Mouse (Mus musculus) C2C12 (cell line): ENCODE measurements around the gene Lats2. TPM values are rescaled to one million over a fixed set of nuclear protein-coding genes. Genes with fewer than 3 reads are reported as not detected.

Experiments used
- H3K27me3 ChIP-seq: one replicate; pipeline ENCODE4 v1.6.1; 2011; ENCODE audit not compliant: control insufficient read depth, insufficient read depth, insufficient read length
- H3K36me3 ChIP-seq: one replicate; pipeline ENCODE4 v1.6.1; 2011; ENCODE audit not compliant: control insufficient read depth, insufficient read depth
- H3K4me3 ChIP-seq: one replicate; pipeline ENCODE4 v1.5.1; 2011; ENCODE audit warnings: mild to moderate bottlenecking, control low read depth; ENCODE audit not compliant: poor library complexity, insufficient read depth, severe bottlenecking
- H3K79me2 ChIP-seq: one replicate; pipeline ENCODE4 v1.6.1; 2011; ENCODE audit not compliant: control insufficient read depth, insufficient read depth
- H3K79me3 ChIP-seq: one replicate; pipeline ENCODE4 v1.6.1; 2011; ENCODE audit warnings: low read depth, control low read depth
- H3ac ChIP-seq: one replicate; pipeline ENCODE3; 2011; ENCODE audit warnings: low read depth; ENCODE audit not compliant: control insufficient read depth, insufficient read length
- CEBPB ChIP-seq: IDR thresholded peaks from one replicate; pipeline ENCODE4 v1.6.1; 2011; ENCODE audit warnings: low read depth, mild to moderate bottlenecking, control low read depth, moderate library complexity
- CTCF ChIP-seq: IDR thresholded peaks from one replicate; pipeline ENCODE4 v1.5.1; 2011; ENCODE audit not compliant: control insufficient read depth, insufficient read depth, insufficient read length
- FOSL1 ChIP-seq: IDR thresholded peaks from one replicate; pipeline ENCODE4 v1.8.0; 2011; ENCODE audit warnings: mild to moderate bottlenecking, low read length; ENCODE audit not compliant: poor library complexity, insufficient read depth, severe bottlenecking
- MAX ChIP-seq: IDR thresholded peaks from one replicate; pipeline ENCODE4 v1.6.1; 2011; ENCODE audit warnings: mild to moderate bottlenecking, control low read depth
- MYOD1 ChIP-seq: IDR thresholded peaks from one replicate; pipeline ENCODE4 v1.6.1; 2011; ENCODE audit warnings: low read depth; ENCODE audit not compliant: control insufficient read depth, insufficient read length
- MYOG ChIP-seq: IDR thresholded peaks from one replicate; pipeline ENCODE4 v1.6.1; 2011; ENCODE audit not compliant: control insufficient read depth, insufficient read length; ENCODE audit errors: extremely low read depth
- USF1 ChIP-seq: IDR thresholded peaks from one replicate; pipeline ENCODE4 v1.6.1; 2011; ENCODE audit warnings: low read depth, mild to moderate bottlenecking, control low read depth, moderate library complexity
- polyA plus RNA-seq: library from polyadenylated mRNA; unstranded; fragments of >200 nt; fragmentation: generic; extraction: Trizol; gene quantifications from one replicate; pipeline ENCODE4 v1.2.1, GENCODE M21; 2012; ENCODE audit warnings: missing spikeins

Gene Lats2
- polyA plus RNA-seq, 1 experiment: 15.6 TPM

- no peaks in the 10 kb centered on the region for H3K27me3 ChIP-seq
- H3K79me2 ChIP-seq: peaks cover 100% of the 10 kb centered on the region
- peaks cover 53% of the 10 kb centered on the region for H3K79me3 ChIP-seq
- H3ac ChIP-seq: no peak overlapping the region
- TF ChIP-seq FOSL1 (no peak), MAX (no peak), CTCF (no peak), USF1 (no peak), MYOD1 (no peak), CEBPB (no peak), MYOG (no peak)
- H3K36me3 ChIP-seq: peaks cover 13% of the 10 kb centered on the region
- H3K4me3 ChIP-seq: no peak overlapping the region
These were observed 41.5 kb downstream of the Lats2 start for GRCm38 (mm10) chr14:57716601-57717245.

GRCm38 (mm10) chr14:57712884-57713283 is 45.3 kb downstream of the Lats2 start:
- peaks cover 6% of the 10 kb centered on the region for H3K36me3 ChIP-seq
- H3K4me3 ChIP-seq: no peak overlapping the region
- H3ac ChIP-seq: no peak overlapping the region
- no peaks in the 10 kb centered on the region for H3K27me3 ChIP-seq
- H3K79me2 ChIP-seq: peaks cover 100% of the 10 kb centered on the region
- TF ChIP-seq FOSL1: no peak
- TF ChIP-seq MAX: no peak
- TF ChIP-seq CEBPB: no peak
- TF ChIP-seq USF1: no peak
- TF ChIP-seq MYOD1: no peak
- TF ChIP-seq MYOG: no peak
- no peak for TF ChIP-seq CTCF
- H3K79me3 ChIP-seq: peaks cover 42% of the 10 kb centered on the region

DNA sequence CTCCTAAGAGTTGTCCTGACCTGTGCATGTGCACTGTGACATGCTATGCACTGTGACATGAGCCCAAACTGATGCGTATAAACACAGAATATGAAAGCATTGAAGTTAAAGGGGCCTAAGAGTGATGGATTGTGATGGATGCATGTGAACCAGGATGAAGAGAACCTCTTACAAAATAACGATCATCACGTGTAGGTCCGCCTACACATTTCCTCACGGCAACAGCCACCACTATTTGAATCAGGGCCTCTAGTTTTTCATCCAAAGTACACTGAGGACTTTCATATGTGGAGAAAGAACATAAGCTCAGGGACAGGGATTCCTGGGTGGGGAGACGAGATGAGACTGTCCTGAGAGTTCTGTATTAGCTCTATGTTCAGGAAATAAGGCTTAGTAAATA is 47.1 kb downstream of the Lats2 start:
- Histone ChIP-seq H3K27me3 (no peaks in the 10 kb centered on the region), H3K79me3 (peaks cover 35% of the 10 kb centered on the region), H3K79me2 (peaks cover 99% of the 10 kb centered on the region), H3K4me3 (no peak overlapping the region), H3ac (no peak overlapping the region), H3K36me3 (peaks cover 3% of the 10 kb centered on the region)
- TF ChIP-seq FOSL1 (no peak), MYOD1 (no peak), MAX (no peak), USF1 (no peak)

DNA sequence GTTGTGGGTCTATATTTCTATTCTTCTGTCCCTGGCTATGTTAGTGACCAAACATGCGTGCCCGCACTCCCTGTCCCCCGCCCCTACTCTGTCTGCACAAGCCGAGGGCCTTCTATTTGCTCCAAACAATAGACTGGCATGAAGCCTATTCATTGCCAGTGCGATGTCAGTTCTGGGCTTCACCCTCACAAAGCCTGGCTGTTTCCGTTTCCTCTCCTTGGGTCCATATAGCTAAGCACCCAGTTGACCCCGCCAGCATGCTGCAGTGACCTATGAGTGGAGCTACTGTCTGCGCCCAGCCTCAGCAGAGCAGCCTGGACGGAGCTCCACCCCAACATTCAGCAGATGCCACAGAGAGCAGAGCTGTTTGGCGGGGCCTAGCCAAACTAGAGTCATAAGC is 49.0 kb downstream of the Lats2 start:
- Histone ChIP-seq H3K79me3 (peaks cover 26% of the 10 kb centered on the region), H3K79me2 (peaks cover 80% of the 10 kb centered on the region), H3K27me3 (no peaks in the 10 kb centered on the region), H3K4me3 (no peak overlapping the region), H3K36me3 (peaks cover 3% of the 10 kb centered on the region), H3ac (no peak overlapping the region)
- TF ChIP-seq MYOG (no peak), MAX (no peak), CTCF (no peak), MYOD1 (no peak), USF1 (no peak), FOSL1 (no peak), CEBPB (no peak)

DNA sequence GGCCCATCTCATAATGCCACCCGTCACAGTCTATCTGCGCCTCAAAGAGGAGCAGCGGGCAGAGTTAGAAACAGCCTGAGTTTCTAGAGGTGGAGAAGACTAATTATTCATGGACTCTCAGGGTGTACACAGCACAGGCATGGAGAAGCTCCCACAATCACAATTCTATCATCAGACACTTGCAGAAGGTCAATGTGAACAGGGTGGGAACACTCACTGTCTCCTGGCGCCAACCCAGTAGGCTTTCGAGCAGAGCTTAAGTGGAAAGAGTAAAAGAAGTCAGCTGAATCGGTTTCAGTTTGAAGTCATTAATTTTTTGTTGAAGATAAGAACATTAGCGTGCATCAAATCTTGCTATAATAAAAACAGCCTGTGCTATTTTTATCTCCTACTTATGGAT is 49.6 kb downstream of the Lats2 start:
- Histone ChIP-seq H3K79me3 (peaks cover 25% of the 10 kb centered on the region), H3K27me3 (no peaks in the 10 kb centered on the region), H3K36me3 (peaks cover 7% of the 10 kb centered on the region), H3K4me3 (no peak overlapping the region), H3ac (no peak overlapping the region), H3K79me2 (peaks cover 74% of the 10 kb centered on the region)
- TF ChIP-seq MAX (no peak), CEBPB (no peak), MYOG (no peak), CTCF (no peak), MYOD1 (no peak), FOSL1 (no peak), USF1 (no peak)

- peaks cover 61% of the 10 kb centered on the region for H3K79me2 ChIP-seq
- H3K36me3 ChIP-seq: peaks cover 8% of the 10 kb centered on the region
- TF ChIP-seq MAX (no peak), CEBPB (no peak), MYOD1 (no peak)
- H3ac ChIP-seq: no peak overlapping the region
- H3K79me3 ChIP-seq: peaks cover 18% of the 10 kb centered on the region
- H3K27me3 ChIP-seq: no peaks in the 10 kb centered on the region
- H3K4me3 ChIP-seq: no peak overlapping the region
These were observed 50.9 kb downstream of the Lats2 start for GRCm38 (mm10) chr14:57707100-57707893.
